Mouse (Mus musculus) natural killer cell, adult 2 months (primary cell): ENCODE data around the gene Lekr1.

ENCODE experiments used
- DNase-seq, 2 experiments: peaks; one replicate each; pipeline ENCODE4 v3.0.0; 2022; ENCODE audit warnings: low spot score in 2 of 2

The Lekr1 gene

GRCm38 (mm10) chr3:65832398-65832797 lies 166.4 kb downstream of the Lekr1 start:
- DNase-seq = no peak

DNA sequence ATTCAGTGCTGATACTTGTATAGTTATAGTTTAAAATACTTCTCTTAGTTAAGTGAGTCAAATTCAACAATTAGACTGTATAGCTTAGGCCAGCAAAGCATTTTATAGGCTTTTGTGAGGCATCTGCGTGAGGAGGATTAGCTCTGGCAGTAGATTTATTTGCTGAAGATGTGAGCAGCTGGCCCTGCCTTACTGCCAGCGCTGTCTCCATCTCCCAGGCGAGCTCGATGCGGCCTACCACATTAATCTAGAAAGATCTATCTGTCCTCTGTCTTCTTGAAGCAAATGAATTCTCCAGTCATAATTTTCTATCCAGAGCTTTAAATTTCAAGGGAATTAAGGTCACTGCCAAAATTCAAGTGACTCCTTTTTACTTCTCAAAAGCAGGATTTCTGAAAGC lies 170.4 kb downstream of the Lekr1 start:
- DNase-seq = no peak

DNA sequence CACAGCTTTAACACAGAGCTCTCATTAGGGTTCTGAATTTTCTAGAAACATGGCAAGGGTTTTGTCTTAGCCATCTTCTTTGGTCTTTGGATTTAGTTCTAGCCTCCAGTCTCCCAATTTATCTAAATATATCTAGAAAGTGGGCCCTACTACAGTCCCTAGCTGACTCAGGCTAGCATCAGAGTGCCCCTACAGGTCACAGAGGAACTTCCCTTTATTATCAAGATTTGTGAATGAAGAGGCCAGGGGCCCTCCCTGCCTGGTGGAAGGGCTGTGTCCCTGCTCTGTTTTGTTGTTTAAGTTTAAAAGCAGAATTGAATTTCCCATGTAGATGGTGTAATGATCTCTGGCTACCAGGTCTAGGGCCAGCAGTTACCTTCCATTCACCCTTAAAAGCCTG lies 173.6 kb downstream of the Lekr1 start:
- DNase-seq = no peak

- DNase-seq = no peak
Measured at GRCm38 (mm10) chr3:65841175-65841574, 175.1 kb downstream of the Lekr1 start.

DNA sequence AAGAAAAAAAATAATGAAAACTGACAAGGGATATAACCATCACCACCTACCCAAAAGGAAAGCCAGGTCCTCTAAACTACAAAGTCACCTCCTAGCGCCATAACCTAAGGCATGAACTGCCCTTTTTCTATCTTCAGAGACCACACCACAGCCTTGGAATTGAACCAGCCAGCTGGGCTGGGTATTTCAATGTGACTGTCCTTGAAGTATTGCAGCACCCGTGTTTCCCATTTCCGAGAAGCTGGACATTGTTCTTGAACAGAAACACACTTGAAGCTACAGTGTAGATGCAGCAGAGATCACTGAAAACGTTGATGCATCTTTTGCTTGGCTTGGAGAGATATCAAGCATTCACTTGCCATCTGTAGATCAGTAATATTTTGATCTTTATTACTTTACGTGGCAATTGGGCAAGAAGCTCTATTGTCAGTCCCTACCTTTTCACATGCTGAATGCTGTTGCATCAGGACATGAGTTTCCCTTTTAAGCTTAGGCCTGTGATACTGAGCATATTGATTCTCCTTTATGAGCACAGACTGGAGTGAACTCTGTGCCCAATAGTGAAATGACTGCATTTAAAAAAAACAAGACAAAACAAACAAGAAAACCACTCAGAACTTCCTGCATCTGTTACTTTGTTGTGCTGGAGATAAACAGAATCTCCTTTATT lies 176.6 kb downstream of the Lekr1 start:
- no peak for DNase-seq

GRCm38 (mm10) chr3:65843185-65843552 lies 177.1 kb downstream of the Lekr1 start:
- no peak for DNase-seq

DNA sequence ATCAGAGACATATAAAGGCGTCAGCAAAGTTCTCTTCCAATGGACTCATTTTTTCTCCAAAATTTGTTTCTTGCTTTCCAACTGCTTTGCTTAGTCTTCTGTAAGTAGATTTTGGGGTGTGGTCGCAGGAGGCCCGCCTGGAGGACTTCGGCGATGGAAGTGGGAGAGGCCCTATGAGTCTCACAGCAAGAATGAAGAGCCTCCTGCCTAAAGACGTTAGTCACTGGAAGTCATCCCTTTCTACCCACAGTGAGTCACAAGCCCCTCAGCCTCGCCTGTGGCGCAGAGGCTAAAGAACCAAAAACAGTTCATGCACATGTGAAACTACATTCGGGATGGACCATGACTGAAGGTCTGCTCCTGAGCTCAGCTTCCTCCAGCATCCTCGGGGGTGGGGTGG lies 178.3 kb downstream of the Lekr1 start:
- no peak for DNase-seq

- DNase-seq = no peak
Measured at GRCm38 (mm10) chr3:65844851-65845552, 179.0 kb downstream of the Lekr1 start.

DNA sequence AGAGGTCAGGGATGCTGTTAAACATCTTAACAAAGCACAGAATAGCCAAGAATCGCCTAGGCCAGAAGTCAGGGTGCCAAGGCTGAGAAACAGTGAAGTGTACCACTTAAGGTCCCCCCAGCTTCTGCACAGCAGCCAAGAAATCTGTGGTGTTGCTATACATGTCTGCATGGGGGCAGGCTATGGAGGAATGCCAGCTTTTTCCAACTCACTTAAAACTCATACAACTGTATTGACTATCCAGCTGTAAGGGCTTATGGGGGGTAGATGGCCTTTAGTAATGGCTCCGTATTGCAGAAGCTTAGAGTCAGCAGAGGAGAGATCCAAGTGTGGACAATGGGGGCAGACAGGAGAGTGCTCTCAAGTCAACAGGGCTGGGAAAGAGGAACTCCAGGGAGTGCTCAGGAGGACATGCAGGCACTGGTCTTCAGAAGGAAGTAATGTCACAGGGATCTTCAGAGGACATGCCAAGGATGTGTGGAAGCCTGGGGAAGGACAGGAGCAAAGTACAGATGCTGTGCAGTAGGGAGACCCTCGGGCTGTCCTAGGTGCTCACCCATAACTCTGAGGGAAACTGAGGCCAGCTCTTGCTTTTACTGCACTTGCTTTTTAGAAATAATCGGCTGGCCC lies 181.2 kb downstream of the Lekr1 start:
- DNase-seq = no peak

DNA sequence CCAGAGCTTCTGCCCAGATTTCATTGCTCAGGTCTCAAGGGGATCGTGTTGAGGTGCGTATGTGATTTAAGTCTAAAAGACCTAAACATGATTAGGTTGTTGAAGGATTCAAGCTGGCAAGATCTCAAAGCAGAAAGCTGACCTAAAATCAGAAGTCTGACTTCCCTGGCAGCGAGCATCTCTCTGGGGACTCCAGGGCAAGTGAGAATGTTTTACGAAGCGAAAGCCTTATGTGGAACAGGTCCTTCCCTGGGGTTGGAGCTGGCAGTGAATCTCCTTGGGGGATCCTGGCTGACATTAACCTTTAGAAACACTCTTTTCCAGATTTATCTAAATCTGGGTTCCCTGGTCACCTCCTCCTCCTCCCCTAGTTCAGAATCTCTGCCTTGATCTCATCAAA lies 187.7 kb downstream of the Lekr1 start:
- no peak for DNase-seq

DNA sequence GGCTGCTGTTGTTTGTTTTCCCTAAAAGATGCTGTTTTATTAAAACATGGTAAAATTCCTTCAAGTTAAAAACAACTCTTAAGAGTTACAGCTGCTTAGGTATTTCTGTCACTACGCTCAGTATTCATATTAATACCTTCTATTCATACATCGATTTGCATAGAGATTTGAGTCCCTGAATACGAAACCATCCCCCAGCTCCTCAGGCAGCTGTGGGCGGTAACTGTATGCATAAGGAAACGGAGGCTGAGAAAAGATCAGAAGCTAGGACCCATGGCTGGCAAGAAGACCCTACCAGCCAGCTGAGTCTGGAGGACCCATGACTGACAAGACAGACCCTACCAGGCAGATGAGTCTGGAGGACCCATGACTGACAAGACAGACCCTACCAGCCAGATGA lies 189.5 kb downstream of the Lekr1 start:
- DNase-seq = no peak

GRCm38 (mm10) chr3:65858118-65858517 lies 192.1 kb downstream of the Lekr1 start:
- DNase-seq = no peak

GRCm38 (mm10) chr3:65858741-65859348 lies 192.8 kb downstream of the Lekr1 start:
- no peak for DNase-seq

DNA sequence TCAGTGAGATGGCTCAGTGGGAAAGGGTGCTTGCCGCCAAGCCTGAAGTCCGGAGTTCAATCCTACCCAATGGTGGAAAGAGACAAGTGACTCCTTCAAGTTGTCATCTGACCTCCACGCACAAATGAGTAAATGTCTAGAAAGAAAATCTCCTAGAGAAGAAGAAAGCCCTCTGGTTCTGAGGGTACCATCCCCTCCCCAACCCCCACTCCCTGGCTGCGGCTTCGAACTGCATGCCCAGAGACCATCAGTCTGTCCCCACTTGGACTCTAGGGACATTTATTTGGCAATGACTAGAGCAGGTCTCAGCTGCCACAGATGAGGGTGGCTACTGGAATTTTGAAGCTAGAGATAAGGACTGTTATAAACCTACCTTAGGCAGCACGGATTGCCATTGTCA lies 193.7 kb downstream of the Lekr1 start:
- no peak for DNase-seq

- DNase-seq = no peak
Measured at GRCm38 (mm10) chr3:65860903-65861302, 194.9 kb downstream of the Lekr1 start.

DNA sequence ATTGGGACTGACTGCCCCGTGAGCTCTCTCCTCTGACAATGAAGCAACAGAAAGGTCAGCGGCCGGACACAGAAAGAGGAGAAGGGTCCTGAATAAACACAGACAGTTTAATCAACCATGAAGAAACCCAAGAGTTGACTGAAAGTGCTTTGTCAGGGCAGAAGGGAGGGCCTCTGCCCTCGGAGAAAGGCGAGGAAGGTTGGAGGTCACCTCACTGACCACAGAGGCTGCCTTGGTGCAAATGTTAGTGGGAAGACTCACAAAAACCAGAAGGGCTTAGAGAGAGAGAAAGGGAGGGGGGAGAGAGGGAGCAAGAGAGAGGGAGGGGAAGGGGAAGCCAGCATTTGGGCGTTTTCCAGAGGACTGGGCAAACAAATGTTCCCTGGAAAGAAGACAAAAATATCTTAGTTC lies 195.4 kb downstream of the Lekr1 start:
- DNase-seq = no peak

- DNase-seq = peak; percentile 32 to 66
Measured at GRCm38 (mm10) chr3:65863297-65863696, 197.3 kb downstream of the Lekr1 start.

GRCm38 (mm10) chr3:65863762-65864377 lies 197.8 kb downstream of the Lekr1 start:
- no peak for DNase-seq

DNA sequence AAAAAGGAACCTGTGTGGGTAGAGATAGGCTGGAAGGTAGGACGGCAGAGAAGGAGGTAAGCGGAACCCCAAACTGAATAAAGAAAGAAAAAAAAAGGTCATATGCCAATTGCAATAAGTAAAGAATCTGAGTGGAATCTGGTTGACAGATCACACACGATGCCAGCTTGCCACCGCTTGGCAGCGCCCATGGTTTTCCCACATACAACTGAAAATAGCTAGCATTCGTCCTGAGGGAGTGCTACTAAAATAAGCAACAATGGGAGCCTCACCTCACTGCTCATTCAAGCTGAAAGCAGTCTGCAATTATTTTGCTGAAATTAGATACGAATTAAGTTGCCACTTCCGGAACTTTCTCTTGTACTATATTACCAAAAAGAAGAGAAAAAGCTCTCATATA lies 202.9 kb downstream of the Lekr1 start:
- no peak for DNase-seq

- no peak for DNase-seq
Measured at GRCm38 (mm10) chr3:65869724-65870123, 203.7 kb downstream of the Lekr1 start.

DNA sequence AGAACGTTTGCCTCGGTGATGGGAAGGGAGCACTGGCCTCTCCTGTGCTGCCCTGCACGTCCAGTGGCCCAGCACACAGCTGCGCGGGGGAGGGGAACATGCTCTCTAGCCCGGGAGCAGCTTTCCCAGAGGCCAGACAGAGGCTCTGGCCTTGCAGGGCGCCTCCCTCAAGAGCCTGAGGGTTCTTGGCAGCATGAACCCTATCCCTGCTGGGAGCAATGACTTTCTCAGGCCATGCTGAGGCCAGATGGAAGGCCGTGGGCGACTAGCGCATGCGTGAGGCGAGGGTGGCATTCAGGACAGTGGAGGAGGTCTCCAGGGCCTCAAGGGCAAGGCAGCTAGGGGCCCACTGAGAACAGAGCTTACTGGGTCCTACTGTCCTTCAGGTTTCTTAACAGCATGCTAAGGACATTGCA lies 205.2 kb downstream of the Lekr1 start:
- DNase-seq = no peak

- no peak for DNase-seq
Measured at GRCm38 (mm10) chr3:65871609-65872272, 205.7 kb downstream of the Lekr1 start.
